Mouse (Mus musculus) thymus, postnatal 0 days (tissue): ENCODE results near the gene Creg2. TPM values are rescaled to one million over a fixed set of nuclear protein-coding genes. Genes with fewer than 3 reads are reported as not detected.
"Not testable (repeated sequence)": the region's sequence is repeated elsewhere in the genome, so short reads cannot be mapped to it uniquely, and the experiment has no call there.

ENCODE experiments used
- DNase-seq: peaks from one replicate; pipeline ENCODE4 v3.0.0-alpha.2; 2015; ENCODE audit warnings: low spot score
- polyA plus RNA-seq: library from polyadenylated mRNA; unstranded; fragments of >200 nt; fragmentation: Nextera tagmentation; extraction: Ambion mirVana; gene quantifications from 2 replicates; pipeline ENCODE4 v1.2.1, GENCODE M21; 2015

Creg2 gene
- polyA plus RNA-seq = 0.21 and 0.34 TPM in 2 replicates

DNA sequence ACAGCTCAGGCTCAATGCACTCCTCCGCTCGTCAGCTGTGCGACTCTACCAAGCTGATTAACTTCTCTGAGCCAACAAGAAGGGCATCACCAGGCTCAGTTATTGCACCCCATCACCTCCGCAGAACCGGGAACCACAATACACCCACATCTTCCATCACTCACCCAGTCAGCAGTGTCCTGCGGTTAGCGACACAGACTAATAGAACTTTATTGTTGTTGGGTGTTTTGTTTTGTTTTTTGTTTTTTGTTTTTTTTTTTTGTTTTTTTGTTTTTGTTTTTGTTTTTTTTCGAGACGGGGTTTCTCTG lies at the start of gene Creg2:
Creg2 (minus strand) TSS at position 234 of the 308 bp plus-strand sequence.
- DNase-seq = no peak

DNA sequence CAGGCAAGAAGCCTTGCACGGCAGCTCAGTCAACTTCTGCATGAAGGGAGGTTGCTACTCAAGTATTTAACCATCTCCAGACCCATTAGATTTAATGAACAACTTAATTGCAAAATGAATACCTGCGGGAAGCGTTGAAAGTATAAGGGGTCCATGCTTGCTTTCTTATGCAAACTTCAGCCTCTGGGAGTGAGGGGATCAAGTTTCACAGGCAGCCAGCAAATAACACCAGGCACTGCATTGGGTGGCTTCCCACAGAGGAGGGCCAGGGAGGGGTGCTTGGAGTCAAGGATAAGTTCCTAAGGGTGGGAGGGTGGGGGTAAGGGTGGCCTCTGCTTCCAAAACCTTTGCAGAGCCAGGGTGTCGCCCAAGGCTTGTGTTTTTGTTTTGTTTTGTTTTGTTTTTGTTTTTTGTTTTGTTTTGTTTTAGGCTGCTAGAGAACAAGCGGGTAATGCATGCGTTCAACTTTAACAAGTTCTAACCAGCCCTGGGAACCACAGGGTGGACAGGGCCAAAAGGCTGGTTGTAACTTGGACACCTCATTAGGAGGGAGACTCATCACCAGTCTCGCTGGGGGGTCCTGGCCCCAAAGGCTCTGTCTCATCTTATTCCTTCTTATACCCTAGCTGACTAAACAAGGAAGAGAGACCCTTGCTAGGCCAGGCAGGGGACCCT lies 49.5 kb upstream of the Creg2 start:
- no peak for DNase-seq

DNA sequence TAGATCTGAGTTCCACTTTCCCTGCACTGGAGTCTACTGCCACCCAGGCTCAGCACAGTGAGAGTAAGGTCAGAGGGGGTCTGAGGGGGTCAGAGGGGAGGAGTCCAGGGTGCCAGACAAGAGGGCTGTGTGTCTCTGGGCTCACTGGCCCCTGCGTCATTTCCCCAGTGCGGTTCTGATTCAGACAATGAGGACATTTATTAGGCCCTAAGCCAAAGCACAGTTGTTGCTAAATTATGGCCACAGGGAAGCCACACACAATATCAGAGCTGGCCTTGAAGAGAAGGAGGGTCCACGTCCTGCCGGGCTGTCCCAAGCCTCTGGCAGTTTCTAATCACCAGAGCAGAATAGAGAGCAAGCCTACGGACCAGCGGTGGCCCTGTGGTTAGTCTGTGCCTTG lies 47.2 kb upstream of the Creg2 start:
- no peak for DNase-seq

DNA sequence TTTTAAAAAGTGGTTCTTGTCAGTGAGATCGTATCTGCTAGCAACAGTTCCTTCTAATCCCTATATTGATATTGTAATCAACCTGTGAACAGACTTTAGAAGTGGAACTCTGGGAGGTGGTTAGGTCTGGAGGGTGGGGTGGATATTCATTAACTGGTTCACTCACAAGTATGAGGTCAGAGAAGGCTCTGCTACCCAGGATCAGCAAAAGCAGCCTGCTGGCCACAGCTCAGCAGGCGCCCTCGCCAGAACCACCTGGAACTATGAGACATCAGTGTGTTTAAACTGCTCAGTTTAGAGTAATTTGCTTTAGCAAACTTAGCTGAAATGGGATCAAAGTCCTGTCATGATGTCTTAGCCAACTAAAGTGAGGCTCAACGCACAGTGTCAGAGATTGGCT lies 43.9 kb upstream of the Creg2 start:
- no peak for DNase-seq

DNA sequence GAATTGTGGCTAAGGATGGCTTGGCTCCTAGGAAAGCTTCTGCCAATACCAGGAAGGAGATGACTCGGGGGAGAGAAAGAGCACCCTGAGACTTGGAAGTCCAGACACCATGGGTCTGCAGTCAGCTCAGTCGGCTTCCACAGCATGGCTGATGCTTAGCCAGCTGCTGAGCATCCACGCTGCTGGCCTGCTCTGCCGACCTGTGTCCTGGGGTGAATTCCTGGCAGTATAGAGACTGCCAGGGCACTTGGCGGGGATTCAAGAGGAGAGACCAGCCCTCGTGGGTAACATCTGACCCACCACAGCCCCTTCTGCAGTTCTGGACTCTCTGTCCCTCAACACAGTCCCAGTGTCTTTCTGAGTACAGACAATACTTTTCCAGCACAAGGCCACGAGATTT lies 43.5 kb upstream of the Creg2 start:
- DNase-seq = no peak

DNA sequence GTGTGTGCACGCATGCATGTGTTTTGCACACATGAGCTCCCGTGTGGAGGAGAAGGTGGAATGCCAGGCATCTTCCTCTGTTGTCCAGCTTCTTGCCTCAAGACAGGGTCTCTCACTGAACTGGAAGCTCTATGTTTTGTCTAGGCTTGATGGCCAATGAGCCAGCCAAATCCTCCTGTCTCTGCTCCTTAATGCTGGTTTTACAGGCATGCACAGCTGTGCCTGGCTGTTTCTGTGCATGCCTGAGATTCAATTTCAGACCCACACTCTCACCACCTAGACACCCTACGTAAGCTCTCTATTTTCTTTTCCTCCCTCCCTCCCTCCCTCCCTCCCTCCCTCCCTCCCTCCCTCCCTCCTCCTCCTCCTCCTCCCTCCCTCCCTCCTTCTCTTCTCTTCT lies 40.7 kb upstream of the Creg2 start:
- no peak for DNase-seq

DNA sequence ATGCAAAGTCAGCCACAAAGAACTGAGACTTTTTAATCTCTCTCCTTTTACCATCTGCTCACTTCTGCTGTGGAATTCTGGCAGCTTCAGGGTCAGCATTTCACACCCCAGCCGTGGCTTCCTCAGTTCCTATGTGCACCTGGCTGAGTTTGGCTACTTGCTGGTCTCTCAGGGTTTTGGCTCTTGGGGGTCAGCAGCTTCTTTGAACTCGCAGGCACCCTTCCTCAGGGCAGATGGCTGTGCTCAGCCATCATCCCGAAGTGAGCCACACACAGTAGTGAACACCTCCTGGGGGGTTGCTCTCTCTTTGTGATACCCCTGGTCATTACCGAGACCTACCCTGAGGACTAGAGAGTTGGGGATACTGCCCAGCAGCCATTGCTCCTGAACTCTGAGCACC lies 39.8 kb upstream of the Creg2 start:
- DNase-seq = no peak

DNA sequence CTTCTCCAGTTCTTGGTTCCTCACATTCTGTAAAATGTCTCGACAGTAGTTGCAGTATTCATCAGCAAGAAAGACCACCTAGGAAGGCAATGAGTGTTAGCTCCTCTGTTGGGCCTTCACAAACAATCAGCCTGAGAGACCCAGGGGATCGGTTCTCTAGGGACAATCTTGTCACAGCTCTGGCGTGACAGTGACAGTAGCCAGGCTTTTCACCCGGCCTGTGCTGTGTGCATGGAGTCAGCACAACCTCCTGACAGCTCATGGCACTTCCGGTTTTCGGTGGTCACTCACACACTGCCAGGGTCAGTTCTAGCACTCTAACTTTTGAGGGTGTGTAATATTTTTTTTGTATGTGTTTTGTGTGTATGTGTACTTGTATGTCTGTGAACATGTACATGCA lies 37.3 kb upstream of the Creg2 start:
- no peak for DNase-seq

DNA sequence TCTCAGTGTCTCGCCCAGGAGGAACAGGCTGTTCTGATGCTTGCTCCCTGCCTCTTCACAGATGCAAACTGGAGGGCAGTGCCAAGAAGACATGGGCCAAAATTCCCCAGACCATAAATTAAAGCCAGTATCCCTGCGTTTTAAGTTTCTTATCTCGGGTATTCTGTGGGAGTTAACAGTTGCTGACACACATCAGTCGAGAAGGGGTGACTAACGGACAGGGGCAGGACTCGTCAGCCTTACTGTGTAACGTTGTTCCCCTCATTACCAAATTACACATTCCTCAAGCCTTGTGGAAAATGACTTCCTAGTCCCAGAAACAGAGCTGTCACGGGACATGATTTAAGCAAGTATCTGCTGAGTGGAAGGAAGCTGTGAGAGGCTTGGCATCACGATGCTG lies 36.0 kb upstream of the Creg2 start:
- DNase-seq = no peak

DNA sequence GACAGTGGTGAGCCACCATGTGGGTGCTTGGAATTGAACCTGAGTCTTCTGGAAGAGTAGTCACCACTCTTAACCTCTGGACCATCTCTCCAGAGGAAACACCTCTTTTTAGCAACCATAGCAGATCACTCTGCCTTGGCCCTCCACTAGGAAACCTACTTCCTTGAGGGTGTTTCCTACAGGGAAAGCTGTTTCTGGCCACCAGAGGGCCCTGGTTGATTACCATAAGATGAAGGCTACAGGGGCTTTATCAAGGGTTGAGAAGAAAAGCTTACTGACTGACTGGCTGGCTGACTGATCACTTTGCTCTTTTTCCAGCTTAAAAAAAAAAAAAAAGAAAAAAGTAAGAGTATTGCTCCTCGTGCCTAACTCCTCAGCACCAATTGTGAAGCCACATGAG lies 34.6 kb upstream of the Creg2 start:
- DNase-seq = peak; percentile 80

DNA sequence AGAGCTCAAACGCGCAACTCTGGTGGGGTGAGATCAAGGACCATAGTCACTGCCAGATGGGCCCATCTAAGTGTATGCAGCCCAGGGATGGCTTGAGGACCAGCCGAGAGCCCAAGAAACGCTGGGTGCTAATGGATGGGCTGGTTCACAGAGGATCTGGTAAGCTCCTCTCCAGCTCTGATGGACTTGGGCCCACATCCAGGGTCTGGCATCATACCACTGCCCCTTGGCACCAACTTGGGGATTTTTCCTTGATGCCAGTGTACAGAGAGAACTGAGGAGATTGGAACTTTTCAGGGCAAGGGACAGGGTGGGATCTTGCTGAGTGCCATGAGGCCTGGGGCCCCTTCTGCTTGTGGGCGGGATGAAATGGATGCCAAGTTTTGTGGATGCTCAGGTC lies 30.4 kb upstream of the Creg2 start:
- DNase-seq = no peak

DNA sequence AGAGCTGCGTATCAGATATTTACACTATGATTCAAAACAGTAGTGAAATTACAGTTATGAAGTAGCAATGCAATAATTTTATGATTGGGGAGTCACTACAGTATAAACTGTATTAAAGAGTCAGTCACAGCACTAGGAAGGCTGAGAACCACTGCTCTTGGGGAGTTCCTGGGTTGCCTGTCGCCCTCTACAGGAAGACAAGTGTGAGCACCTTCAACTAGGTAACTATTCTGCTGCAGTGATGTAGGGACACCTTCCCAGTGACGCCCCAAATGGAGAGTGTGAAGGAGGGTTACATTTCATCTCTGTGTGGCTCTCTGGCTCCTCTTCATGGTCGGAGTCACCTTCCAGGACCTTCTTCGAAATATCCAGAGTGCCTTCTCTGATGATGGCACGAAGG lies 29.3 kb upstream of the Creg2 start:
- DNase-seq = peak; percentile 37

DNA sequence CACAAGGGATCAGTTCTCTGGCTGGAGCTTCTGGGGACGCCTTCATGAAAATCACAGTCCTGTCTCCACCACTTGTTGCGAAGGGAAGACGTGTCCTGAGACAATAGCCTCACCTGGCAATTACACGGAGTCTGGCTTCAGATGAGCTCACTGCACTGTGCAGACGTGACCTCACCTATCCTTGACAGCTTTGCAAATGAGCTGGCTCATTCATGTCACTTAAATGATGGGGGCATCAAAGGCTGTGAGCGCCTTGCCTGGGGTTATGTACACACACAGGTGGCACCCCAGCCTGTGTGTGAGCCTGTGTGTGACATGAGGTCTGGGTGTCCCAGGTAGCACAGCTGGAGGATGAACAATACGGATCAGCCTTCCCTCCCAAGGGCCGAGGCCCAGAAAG lies 27.6 kb upstream of the Creg2 start:
- no peak for DNase-seq

DNA sequence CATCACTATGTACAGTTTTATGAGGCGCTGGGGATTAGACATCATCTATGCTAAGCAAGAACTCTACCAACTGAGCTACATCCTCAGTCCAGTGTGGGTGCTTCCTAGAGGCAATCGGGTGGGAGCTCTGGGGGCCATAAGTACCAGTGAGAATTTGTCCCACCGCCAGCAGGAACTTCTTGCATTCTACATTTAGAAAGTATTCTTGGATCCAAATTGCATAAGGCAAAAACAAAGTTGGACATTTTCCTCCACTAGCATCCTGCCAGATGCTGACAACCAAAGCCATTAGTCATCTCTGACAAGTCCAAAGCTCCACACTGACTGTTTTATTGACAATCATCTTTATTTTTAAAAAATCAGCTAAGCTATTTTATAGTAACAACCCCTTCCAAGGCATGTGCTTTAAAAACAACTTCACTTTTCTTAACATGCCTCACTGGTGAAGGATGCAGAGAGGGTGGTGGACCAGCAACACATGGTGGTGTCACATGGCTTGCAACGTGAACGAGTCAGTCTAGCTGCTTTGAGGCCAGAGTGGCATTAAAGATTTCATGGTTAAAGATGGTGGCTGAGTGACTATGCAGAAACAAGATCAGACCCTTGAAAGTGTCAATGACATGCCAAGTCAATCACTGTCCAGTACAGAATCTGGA lies 25.1 kb upstream of the Creg2 start:
- DNase-seq = no peak

DNA sequence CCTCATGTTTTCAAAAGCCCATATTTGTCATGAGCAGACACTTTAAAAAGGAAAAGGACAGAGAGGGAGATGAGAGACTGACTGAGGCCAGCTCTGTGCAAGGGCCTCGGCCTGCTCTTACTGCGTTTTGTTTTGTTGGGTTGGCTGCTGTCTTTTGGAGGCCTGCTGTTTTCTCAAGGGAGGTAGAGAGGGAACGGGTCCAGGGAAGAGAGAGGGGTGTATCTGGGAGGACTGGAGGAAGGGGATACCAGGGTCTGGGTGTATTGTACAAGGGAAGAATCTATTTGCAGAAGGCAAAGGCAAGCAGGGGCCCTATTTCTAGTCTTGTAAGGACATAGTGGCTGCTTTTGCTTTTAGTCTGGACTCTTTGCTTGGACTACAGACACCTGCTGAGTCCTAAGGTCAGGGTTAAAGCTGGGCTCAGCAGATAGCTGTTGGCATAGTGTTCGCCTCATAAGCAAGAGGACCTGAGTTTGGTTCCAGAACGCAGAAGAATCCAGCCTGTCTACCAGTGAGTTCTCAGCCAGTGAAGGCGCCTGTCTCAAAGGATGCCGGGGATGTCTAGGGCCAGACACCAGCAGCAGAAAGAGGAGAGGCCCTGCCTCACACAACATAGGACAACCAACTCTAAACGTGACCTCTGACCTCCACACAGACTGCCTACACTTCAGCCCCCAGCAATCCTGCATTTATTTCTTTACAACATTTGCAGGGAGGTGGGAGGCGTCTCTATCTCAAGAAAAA lies 21.3 kb upstream of the Creg2 start:
- DNase-seq = no peak

DNA sequence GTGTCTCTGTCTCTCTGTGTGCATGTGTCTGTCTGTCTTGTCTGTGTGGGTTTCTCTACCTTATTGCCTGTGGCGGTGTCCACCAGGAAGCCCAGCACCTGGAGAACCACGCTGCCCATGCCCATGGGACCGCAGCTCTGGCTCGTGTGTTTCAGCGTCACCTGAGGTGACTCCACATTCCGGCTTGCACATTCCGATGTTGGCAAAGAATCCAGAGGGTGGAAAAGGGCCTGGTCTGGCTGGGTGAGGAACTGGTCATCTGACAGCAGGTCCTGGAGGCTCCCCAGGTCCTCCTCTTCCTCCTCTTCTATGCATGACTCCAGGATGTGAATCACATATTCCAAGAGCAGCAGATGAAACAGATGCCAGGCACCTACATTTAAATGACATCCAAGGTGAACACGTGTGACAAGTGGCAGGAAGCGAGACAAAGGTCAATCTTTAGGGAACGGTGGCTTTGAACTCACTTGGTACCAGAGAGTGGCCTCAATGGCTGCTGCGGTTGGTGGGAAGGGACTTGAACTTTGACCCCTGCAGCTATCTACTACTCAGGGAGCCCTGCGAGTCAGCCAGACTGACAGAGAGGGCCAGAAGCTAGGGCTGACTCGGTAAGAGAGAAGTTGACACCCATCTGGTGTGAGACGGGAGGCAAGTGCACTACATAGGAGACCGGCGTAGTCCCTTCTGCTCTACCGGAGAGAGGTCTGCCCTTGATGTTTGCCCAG lies 19.1 kb upstream of the Creg2 start:
- no peak for DNase-seq

DNA sequence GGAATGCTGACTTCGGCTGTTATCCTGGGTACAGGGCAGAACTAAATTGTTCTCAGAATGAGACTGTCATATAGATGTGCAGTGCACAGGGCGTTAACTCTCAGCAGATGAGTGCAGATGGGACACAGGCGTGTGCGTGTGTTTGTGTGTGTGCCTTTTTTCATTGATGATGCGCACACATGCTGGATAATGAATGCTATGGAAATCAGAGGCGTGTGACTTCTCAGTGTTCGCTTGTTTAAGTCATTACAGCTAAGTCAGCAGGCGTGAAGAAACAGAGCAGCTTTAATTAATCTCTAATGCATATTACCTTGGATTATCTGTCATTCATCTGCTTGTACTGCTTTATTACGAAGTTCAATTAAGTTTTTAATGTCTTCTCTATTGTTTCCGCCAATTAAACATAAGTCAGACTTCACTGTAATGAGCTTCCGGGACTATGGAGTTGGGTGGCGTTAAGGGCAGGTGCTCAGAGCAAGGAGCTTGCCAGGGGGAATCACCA lies 15.5 kb upstream of the Creg2 start:
- DNase-seq = no peak

DNA sequence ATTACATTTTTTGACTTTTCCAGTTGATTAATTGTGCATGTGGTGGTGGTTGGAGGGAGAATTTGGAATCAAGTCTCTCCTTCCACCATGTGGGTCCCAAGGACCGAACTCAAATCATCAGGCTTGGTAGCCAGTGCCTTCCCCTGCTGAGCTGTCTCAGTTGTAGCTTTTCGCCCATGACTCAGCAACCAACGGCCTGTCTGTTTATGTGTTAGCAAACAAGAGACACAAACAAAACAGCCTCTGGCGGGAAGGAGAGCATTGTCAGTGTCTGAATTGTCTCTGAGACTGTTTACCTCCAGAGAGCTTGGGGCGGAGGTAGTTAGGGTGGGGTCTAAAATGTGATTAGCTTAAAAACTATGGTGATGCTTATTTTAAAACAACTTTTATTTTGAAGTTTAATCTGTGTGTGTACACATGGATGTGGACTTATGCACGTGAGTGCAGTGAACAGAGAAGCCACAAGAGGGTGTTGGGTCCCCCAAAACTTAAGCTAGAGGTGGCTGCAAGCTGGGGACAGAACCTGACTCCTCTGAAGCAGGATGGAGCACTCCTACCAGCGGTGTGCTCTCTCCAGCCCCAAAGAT lies 12.9 kb upstream of the Creg2 start:
- DNase-seq = no peak

DNA sequence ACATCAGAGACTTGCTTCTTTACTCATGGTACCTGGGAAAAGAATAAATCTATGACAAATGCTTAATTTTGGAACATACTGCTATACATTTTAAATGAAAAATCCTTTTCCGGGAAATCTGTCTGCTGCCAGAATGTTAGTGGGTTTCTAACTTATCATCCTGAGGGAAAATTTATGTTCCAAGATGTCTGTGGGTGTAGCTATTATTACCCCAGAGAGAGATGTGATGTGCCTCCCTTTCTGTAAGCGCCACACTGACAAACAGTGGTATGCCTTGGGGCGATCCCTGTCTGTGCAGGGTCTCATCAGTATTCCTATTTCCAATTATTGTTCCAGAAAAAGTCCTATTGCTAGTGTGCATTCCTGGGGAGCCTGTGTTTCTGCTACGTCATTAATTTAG lies 11.8 kb upstream of the Creg2 start:
- no peak for DNase-seq

DNA sequence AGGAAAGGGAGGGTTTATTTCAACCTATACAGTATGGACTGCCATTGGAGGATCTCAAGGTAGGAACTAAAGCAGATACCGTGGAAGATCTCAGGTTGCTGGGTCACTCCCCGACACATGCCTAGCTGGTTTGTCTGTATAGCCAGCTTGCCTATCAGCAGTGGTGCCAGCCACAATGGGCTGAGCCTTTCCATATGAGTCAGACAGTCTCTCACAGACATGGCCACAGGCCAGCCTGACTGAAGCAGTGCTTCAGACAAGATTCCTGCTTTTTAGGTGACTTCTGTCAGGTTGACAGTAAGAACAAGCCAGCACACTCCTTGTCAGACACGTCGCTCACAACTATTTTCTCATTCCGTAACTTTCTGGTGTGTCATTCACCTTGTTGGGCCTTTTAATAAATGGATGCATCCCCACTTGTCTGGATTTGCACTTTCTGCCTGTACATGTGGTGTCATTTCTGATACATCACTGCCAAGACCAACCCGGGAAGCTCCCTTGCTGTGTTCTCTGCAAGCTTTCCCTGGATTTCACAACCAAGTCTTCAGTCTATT lies 5.8 kb upstream of the Creg2 start:
- no peak for DNase-seq

DNA sequence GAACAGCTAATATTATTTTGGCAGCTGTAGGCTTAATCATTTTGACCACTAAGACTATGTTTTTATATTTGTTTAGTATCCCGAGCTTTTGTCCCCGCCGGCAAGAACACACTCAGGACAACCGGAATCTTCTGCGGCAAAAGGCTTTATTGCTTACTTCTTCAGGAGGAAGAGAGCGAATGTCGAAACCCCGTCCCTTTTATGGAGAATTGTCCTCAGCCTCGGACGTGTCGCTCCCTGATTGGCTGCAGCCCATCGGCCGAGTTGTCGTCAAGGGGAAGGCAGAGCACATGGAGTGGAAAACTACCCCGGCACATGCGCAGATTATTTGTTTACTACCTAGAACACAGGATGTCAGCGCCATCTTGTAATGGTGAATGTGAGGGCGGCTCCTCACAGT lies 3.6 kb upstream of the Creg2 start:
- not testable (repeated sequence) for DNase-seq
